Mouse (Mus musculus): ENCODE data around the gene Chst14.
A peak's percentile ranks its signal among the peaks of the same experiment; 100 is the strongest.

Chst14 gene

DNA sequence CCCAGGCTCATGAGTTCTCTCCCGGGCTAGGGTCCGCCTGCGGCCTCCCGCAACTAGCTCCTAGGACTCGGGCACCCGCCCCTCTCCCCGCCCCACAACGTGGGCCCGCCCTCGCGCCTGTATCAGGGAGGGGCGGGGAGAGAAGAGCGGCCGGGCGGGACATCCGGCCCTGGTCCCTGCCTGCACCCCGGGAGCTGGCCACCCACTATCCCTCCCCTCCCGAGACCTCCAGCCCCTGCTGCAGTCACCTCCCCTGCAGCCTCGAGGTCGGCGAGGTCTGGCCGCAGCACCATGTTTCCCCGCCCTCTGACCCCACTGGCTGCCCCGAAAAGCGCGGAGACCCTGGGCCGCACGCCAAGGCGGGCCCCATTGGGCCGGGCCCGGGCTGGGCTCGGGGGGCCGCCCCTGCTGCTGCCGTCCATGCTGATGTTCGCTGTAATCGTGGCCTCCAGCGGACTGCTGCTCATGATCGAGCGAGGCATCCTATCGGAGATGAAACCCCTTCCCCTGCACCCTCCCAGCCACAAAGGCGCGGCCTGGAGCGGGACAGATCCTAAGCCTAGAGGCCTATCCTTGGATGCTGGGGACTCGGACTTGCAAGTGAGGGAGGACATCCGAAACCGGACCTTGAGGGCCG is at the start of gene Chst14:
Chst14 (plus strand) TSS at position 136 of the 637 bp plus-strand sequence.
- peak; percentile 74 for DNase-seq

DNA sequence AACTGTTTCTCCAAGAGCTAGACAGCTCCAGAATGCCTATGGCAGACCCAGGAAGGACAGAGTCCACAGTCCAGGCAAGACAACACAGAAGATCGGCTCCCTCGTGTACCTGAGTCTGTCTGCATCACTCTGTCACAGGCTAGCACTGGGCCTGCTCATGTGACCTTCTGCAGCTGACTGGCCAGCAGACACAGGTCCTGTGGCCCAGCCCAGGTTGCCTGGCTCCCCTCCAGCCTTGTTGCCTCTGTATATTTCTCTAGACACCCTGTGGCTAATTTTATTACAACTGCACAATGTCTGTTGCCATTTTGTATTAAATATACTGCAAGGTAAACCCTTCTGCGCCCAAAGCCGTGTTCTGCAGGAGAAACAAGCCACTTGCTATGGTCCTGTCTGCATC is 45.3 kb upstream of the Chst14 start:
- no peak for DNase-seq

DNA sequence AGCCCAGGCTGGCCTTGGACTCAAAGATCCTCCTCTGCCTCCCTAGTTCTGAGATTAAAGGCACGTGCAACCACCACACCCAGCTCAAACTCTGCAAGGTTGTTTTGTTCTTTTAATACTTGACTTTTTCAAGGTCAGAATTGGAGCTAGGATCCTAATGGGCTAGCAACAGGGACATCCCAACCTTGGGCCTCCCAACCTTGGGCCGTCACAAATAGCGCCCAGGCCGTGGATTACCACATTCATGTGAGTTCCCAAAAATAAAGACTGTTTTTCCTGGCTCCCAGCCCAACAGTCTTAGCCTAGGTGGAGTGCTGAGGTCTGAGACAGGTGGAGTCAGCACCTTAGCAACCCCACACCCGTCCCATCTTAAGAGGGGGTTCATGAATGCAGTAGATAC is 44.3 kb upstream of the Chst14 start:
- no peak for DNase-seq

DNA sequence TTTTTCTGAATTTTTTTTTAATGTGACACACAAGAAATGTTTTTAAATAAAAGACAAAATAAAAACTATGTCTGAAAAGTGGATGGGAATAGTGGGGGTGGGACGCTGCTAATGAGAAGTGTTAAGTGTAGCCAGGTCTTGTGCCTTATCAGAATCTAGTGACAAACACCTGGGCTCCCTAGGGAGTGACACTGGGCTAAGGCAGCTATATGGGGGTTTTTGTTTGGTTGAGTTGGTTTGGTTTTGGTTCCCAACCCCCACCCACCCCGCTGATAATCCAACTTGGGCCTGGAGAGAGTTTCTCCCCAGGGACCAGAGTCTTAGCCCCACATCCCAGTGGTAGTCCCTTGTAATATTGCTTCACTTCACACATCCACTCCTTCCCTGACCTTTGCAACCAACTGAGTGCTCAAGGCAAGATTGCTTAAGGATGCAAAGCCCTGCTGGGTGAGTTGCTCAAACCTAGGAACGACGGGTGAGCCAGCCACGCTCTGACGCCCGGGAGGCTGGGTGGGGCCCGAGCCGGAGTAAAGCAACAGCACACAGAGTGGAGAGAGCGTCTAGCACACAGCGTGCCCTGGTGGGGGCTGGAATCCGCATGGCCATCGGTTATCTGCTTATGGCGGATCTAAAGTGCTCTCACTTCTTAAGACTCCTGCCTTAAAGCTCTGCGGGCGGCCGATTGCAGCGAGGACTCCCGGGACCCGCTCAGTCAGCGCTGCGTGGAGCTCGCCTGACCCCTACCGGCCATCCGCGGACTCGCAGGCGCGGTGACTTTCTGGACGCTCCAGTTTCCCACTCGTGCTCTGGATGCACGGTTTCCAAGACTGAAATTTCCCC is 43.2 kb upstream of the Chst14 start:
- DNase-seq = peak; percentile 87

DNA sequence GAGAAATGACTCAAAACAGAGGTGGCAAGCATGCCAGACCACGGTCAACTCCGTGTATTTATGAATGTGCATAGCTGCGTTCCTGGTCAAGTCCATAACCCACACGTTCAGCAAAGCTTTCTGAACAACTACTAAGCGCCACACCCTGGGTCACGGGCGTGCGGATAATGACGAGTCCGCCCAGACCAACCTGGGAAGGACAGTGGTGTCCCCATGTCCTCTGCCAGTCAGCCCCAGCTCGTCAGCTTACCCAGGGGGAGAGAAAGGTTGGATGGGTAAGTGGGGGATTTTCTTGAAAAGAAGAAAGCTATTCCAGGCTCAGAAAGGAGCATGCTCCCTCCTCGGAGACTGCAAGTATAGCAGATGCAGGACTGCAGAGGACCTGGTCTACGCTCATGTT is 38.9 kb upstream of the Chst14 start:
- no peak for DNase-seq

DNA sequence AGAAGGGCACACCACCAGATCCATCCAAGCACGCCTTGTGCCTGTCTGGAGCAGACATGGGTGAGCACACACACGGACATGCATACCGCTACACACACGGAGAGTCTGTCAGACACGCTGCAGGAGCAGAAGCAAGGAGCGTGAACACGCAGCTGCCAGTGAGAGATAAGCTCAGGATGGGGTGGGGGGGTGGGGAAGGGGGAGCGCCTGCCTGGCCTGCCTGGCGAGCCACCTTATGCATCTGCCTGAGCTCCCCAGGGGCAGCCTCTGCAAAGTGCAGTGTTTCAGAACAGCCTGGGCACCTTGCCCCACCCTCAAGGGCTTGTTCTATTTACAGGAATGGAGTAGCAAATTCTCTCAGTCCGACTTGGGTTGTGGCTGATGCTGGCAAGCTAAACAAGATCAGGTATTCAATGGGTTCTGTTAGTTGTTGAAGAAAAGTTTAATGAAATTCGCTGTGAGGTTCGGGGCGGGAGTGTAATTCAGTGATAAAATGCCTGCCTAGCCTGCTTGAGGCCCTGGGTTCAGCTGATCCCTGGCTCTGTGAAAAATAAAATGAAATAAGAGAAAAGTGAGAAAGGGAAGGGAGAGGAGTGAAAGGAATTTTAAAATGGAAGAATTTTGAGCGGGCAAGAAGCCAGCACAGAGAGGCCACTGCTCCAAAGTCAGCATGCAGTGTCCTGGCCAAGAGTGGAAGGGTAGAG is 38.3 kb upstream of the Chst14 start:
- no peak for DNase-seq

DNA sequence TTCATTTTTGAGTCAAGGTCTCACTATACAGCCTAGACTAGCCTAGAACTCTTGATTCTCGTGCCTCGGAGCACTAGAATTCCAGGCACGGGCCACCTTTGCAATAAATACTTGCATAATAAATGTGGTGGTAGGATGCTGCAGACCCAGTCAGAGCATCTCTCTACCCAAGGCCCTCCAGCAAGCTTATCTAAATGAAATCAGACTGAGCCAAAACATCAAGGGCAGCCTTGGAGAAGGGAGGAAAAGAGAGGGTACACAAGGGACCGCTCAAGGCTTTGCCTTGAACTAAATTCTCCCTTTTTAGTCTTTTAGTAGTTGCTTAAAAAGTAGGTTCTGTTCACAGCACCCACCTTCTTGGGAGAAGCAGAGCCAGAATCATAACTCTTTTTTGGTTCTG is 35.1 kb upstream of the Chst14 start:
- DNase-seq = no peak

DNA sequence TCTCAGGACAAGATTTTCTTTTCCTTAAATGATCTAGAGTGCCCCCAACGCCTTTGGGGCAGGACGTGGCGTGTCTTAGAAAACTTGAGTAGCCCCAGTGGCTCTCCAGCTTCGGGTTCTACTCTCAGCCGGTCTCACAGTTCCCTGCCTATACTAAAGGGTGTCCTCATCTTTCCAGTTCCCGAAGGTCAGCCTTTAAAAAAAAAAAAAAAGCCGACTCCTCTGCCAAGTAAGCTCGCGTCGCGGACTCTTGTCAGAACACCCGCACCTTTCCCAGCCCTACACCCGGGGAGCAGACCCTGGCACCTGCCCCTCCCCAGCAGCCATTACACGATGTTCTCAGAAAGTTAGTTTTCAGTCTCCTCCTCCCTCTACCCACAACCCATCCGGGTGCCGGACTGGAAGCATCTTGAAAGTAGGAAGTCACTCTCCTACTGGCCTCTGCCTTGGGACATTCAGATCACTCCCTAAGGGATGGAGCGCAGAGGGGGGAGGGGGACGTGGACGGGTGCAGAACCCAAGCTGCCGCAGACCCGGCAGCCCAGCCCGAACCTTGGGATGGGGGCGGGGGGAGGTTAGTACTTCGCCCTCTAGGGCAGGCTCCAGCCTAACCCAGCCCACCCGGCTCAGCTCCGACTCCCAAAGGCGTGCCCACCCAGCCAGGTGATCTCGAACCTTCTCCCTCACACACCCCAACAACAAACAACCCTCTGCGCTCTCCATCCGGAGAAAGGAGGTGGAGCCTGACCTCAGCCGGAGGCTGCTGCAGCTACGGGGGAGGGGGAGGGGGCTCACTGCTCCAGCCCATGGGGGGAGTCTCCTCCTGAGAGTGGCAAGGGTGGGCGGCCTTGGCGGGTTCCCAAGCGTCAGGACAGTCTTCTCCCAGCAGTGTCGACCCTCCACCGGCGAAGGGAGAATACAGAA is 30.0 kb upstream of the Chst14 start:
- peak; percentile 69 for DNase-seq

DNA sequence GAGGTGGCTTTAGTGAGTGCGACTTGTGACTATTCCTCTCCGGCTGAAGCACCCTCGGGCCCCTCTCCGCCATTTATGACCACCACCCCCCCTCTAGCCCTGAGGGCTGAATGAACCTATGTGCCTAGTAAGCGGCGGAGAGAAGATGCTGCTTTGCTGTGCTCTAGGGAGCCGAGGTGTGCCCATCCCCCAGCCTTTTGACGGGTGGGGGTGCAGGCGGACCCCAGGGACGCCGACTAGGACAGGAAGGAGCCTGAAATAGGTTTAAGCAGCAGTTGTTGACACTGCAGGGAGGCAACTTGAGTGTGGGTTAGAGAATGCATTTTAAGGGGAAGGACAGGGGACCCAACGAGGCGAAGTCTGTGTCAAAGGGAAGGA is 29.4 kb upstream of the Chst14 start:
- no peak for DNase-seq

DNA sequence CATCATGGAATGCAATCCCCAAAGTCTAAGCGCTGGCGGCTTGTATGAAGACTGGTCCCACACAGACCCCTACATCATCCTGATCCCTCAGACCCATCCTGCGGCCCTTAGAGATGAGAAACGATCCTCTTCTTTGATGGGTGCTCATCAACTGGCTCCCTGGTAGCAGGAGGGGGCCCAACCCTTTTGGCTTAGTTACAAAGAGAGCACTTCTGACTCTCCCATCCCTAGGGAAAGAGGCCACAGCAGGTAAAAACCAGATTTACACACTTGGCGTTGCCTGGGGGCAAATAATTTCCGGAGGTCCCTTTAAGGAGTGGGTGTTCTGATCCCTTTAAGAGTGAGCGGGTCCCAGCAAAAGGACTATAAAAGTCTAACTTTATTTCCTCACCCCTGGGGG is 28.9 kb upstream of the Chst14 start:
- no peak for DNase-seq

DNA sequence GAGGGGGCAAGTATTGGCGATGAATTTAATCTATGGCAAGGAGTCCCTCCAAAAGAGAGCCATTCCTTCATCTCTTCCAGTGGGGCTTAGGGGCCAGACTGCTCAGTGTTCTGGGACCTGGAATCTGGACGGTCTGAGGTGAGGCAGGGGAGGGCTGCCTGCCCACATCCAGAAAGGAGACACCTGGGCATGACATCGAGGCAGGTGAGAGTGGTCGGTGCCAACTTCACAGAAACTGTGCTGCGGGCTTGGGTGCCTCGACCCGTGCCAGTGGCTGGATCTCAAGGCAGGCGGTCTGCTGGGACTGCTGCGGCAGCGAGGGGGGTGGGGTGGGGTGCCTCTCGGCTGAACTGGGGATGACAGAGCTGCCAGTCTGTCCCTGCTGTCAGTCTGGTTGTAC is 28.5 kb upstream of the Chst14 start:
- DNase-seq = no peak

DNA sequence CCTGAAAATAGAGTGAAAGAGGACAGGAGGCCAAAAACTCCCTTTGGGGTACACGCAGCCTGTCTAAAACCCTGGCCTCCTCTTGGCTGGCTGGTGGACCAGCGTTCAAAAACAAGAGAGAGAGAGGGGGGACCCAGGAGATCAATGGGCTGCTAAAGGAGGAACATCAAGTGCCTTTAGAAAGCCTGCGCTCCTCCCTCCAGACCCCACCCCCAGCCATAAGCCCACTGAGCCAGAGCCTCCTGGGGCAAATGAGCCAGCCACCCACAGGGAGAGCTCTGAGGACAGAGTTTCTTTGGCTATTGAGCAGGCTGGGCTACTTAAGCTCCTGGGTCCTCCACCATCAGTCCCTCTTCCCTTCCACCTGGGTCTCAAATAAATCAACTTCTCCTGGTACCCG is 27.5 kb upstream of the Chst14 start:
- DNase-seq = no peak

DNA sequence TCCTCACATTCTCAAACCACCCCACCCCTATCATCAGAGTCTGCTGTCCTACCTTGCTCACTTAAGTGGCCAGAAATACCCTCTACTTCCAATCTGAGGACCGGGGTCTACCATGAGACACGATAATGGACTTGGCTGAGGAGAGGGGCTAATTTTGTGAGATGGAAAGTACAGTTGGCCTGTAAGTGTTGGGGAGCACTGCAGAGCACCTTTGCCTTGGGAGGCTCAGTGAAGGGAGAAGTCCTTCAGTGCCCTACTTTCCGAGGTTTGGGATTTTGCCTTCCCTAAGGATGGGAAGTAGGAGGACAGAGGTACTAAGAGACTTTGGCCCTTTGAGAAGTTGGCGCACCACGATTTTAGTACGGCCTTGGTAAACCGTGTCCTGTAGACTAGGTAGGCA is 27.0 kb upstream of the Chst14 start:
- DNase-seq = no peak

DNA sequence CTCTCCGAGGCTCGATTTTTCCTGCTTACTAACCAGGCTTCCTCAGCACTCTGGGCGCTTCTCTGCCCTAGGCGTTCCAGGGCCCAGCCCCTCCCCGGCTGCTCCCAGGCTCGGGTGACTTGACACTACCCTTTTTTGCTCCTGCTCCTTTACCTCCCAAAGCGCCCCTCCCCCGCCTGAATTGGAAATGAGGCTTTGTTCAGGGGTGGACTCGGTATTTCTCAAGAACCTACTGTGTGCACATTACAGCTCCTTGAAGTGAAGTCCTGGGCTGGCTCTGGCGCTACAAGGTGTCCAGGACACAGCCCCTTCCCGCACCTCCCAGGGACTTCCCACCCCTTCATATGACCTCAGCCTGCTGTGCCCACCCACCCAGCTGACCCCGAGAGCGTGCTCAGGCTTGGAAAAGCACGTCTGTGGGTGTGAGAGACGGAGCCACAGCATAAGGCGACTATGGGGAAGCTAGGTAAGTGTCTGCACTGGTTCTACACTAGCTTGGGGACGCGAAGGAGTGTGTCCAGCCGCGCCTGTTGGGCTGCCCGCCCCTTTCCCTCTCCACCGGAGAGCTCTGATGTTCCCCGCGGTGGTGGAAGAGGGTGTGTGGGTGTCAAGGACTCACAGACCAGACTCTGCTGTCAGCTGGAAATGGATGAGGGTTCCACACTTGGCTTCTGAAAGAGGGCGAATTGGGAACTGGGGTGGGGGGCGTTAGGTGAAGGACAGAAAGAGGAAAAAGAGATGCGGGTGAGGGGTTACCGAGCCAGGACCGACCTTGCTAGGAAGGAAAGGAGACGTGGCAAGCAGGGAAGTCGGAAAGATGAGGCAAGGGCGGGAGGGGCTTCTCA is 26.1 kb upstream of the Chst14 start, which contains the start of gene Bahd1:
Bahd1 (plus strand) TSS at position 397 of the 845 bp plus-strand sequence.
- no peak for DNase-seq

DNA sequence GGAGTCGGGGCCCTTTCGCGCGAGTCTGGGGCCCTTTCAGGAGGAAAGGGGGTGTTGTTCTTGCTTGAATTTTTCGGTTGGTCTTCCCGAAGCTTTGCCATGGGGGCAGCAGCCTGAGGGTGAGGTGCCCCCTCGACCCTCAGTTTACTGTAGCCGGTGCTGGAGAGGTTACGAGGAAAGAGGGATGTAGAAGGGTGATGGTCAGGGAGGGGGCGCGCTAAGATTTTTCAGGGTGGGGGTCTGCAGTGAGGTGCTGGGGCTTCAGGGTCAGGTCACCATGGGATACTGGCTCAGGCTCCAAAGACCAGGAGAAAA is 25.5 kb upstream of the Chst14 start:
- no peak for DNase-seq

DNA sequence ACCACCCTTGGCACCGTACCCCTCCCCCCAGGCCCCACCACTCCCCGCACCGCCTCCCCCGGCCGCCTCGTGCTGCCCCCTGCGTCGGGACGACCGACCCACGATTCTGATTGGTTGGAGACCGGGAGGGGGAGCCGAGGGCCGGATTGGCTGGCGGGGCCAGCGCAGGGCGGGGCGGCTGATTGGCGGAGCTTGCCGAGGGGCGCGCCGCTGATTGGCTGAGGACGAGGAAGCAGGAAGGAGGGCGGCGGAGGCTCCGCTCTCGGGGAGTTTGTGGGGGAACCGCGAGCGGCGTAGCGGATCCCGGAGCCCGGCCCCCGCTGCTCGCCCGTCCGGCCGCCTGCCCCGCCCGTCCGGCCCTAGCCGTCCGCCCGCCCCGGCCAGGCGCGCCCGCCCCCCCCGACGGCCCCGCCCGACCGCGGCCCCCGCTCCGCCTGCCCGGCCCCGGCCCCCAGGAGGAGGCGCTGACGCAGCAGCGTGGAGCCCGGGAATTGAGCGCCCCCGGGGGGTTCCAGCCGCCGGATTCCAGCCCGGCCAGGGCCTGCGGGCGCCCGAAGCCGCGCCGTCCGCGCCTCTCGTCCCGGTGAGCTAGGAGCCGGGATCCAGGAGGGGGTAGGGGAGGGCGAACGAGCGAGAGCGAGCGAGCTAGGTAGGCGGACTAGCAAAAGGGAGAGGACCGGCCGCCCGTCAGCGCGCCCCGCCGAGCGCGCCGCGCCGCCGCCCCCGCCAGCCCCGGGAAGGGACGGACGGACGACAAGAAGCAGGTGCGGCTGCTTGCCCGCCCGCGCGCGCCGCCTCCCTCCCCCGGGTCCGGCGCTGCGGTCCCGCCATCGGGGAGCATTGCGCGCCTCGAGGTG is 24.9 kb upstream of the Chst14 start:
- peak; percentile 98 for DNase-seq

DNA sequence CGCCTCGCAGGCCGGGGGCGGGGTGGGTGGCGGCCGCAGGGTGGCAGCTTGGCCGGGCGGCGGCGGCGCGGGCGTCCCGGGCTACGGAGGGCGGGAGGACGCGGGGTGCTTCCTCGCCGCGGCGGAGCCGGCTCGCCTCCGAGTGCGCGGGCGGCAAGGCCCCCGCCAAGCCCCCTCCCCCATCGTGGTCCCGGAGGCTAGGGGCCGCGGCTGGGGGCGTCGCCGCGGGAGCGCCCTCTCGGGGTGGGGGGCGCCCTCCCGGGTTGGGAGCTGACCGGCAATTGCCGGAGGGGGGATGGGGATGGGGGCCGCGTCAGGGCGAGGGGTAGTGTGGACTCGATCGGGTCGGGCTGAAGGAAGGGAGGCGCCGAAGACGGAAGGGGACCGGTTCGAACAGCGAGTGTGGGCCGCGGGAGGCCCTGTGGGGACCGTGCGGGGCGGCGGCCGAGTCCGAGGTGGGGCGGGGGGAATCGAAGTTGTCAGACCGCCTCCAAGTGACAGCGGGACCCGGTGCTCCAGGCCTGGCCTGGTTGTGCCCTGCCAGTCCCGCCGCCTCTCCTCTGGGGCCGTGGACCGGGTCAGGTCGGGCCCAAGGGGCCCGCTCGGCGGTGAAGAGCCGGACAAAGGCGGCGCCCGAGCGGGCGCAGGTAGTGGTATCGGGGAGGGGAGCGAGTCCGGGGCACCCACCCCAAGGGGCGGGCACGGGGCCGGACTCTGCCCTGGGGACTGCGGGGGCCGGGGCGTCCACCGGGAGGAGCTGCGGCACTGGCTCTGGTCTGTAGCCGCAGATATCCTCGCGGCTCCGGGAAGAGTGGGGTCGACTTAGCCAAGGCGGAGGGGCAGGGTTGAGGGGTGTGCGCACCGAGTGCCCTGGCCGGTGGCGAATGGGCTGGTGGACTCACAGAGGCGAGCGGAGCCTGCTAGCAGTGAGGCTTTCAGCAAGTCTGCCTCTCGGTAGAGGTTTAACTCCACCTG is 24.0 kb upstream of the Chst14 start:
- peak; percentile 38 for DNase-seq

DNA sequence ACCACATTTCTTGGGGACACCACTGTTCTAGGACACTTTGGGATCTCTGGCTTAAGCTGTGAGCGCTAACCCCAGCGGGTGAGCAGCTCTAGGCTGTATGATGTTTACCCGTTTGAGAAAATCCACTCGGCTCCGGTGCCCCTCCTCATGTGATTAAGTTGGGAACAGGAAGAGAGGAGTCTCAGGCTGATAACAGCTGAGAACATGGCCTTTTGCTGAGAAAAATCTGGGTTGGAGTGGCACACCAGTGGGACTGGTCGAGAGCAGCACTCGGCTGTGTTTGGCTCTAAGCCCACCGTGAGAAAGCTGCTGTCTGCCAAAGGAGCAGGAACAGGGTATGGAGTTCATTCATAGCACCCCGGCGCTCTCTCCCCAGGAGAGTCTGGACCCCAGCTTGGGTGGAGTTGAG is 23.0 kb upstream of the Chst14 start:
- DNase-seq = no peak

DNA sequence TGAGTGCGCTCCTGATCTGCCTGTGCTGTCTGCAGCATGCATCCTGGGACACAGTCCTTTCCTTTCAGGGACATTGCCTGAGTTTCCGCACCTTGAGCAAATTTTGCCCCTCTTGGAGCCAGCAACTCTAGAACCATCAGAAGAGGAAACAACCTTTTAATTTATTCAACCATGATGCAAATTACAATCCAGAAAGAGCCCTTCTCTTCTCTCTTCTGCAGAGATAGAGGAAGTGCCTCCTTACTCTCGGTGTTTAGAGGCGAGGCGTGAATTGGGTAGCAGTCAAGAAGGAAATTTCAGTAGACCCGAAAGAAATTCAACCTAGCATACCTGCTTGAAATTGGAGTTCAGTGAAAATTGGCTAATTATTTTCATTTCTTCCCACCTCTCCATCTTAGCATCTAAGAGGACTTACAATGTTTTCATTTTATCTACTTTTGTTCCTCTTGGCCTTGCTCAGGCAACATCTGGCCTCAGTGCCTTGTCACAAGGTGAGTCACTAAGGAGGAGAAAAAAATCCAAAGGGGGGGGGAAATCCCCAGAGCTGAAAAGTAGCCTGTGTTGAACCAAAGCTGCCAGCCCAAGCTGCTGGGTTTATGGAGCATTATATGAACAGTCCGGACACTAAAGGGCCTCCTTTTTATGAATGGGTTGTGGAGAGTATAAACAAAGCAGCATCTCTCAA is 20.7 kb upstream of the Chst14 start:
- DNase-seq = no peak

Measured in thymus, postnatal 25 days (tissue).